Mouse (Mus musculus) intestine, embryonic 14.5 days (tissue): Measurements from ENCODE around the gene Ago4. TPM values are rescaled to one million over a fixed set of nuclear protein-coding genes. Genes with fewer than 3 reads are reported as not detected.

Experiments used
- ATAC-seq: fragments of 200-750 bp; cut with Nextera tagmentation; replicated peaks from 2 replicates; pipeline ENCODE4 v1.8.0; 2017; ENCODE audit warnings: low read depth, moderate number of reproducible peaks, moderate TSS enrichment, moderate library complexity; ENCODE audit not compliant: low FRiP score, low TSS enrichment
- DNase-seq: peaks from one replicate; pipeline ENCODE4 v3.0.0-alpha.2; 2018; ENCODE audit warnings: low spot score
- H3K27ac ChIP-seq: fragments of 300-500 bp; sonication (generic); 2 replicates; pipeline ENCODE4 v1.5.1; 2014; ENCODE audit warnings: low read depth, mild to moderate bottlenecking, control low read depth
- H3K27me3 ChIP-seq: fragments of 300-500 bp; sonication (generic); replicated peaks from 2 replicates; pipeline ENCODE4 v1.6.1; 2014; ENCODE audit warnings: low read length, control low read depth; ENCODE audit not compliant: control insufficient read depth, insufficient read depth
- H3K36me3 ChIP-seq: fragments of 300-500 bp; sonication (generic); 2 replicates; pipeline ENCODE4 v1.6.1; 2014; ENCODE audit warnings: low read length, control low read depth; ENCODE audit not compliant: control insufficient read depth, insufficient read depth
- H3K4me1 ChIP-seq: fragments of 300-500 bp; sonication (generic); replicated peaks from 2 replicates; pipeline ENCODE4 v1.6.1; 2014; ENCODE audit warnings: low read length, control low read depth, mixed read lengths; ENCODE audit not compliant: control insufficient read depth, insufficient read depth
- H3K4me2 ChIP-seq: fragments of 300-500 bp; sonication (generic); 2 replicates; pipeline ENCODE4 v1.6.1; 2014; ENCODE audit warnings: low read length
- H3K4me3 ChIP-seq: fragments of 300-500 bp; sonication (generic); 2 replicates; pipeline ENCODE4 v1.5.1; 2014; ENCODE audit warnings: low read depth, low read length, control low read depth, mixed read lengths
- H3K9ac ChIP-seq: fragments of 300-500 bp; sonication (generic); 2 replicates; pipeline ENCODE4 v1.6.1; 2014; ENCODE audit warnings: mild to moderate bottlenecking, low read length
- H3K9me3 ChIP-seq: fragments of 300-500 bp; sonication (generic); 2 replicates; pipeline ENCODE4 v1.6.1; 2016; ENCODE audit warnings: low read length, control low read depth; ENCODE audit not compliant: control insufficient read depth
- WGBS: fragments of 180-500 bp; shearing (Covaris S2); extraction: QIAGEN DNeasy Blood & Tissue Kit; methylation state at CpG from one replicate; pipeline ENCODE4 v1.1.7; 2014; 5-methylcytosine and 5-hydroxymethylcytosine counted together
- polyA plus RNA-seq: library from polyadenylated mRNA; unstranded; fragments of >200 nt; fragmentation: Nextera tagmentation; extraction: Ambion mirVana; gene quantifications from 2 replicates; pipeline ENCODE4 v1.2.1, GENCODE M21; 2014

Ago4 gene
- polyA plus RNA-seq, 1 experiment from 2014 or later: 1.4 TPM

- ATAC-seq: no peak
These were observed 60.2 kb downstream of the Ago4 start for GRCm38 (mm10) chr4:126473031-126473430.

GRCm38 (mm10) chr4:126469334-126469733, 63.9 kb downstream of the Ago4 start:
- H3K4me3 ChIP-seq: no peak overlapping the region
- H3K36me3 ChIP-seq: no peaks in the 10 kb centered on the region
- H3K4me1 ChIP-seq: peaks cover 33% of the 10 kb centered on the region
- 52% methylated on average over 1 of the region's 1 CpGs for WGBS
- DNase-seq (no peak), ATAC-seq (no peak)
- no peak overlapping the region for H3K9ac ChIP-seq
- H3K9me3 ChIP-seq: no peaks in the 10 kb centered on the region
- peak overlapping the region; percentile 64 for H3K4me2 ChIP-seq
- no peaks in the 10 kb centered on the region for H3K27me3 ChIP-seq
- H3K27ac ChIP-seq: no peak overlapping the region

More at GRCm38 (mm10) chr4:126473031-126473430, 60.2 kb downstream of the Ago4 start:
- DNase-seq: peak; percentile 55
- no peak overlapping the region for H3K4me2 ChIP-seq
- no peaks in the 10 kb centered on the region for H3K36me3 ChIP-seq
- no peak overlapping the region for H3K9ac ChIP-seq
- WGBS: 44% methylated on average over 5 of the region's 5 CpGs
- H3K4me1 ChIP-seq: peaks cover 3% of the 10 kb centered on the region; the same call in 1 of the 2 replicates
- H3K9me3 ChIP-seq: no peaks in the 10 kb centered on the region
- no peaks in the 10 kb centered on the region for H3K27me3 ChIP-seq
- H3K27ac ChIP-seq: no peak overlapping the region
- H3K4me3 ChIP-seq: no peak overlapping the region

DNA sequence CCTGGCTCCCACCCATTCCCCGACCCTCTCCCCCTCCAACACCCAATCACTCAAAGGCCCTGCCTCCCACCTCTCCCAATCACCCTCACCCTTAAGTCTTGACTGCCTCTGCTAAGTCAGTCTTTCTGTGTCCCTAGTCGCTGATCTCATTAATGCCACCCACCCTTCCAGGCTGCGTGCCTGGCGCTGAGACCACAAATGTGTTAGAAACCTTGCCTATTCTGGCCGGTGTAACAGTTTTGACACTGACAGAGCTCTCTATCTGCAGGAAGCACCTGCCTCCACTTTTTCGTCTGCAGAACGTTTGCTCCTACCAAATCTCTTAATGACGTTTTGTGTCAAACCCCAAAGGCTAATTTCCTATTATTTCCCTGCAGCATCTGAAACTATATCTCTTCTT, 64.3 kb downstream of the Ago4 start:
- no peaks in the 10 kb centered on the region for H3K36me3 ChIP-seq
- no peak for ATAC-seq
- no peak overlapping the region for H3K27ac ChIP-seq
- H3K4me3 ChIP-seq: peak overlapping the region; percentile 91; the same call in 1 of the 2 replicates
- no peak overlapping the region for H3K9ac ChIP-seq
- 8% methylated on average over 8 of the region's 8 CpGs for WGBS
- H3K4me1 ChIP-seq: peaks cover 36% of the 10 kb centered on the region
- peak overlapping the region; percentile 64 for H3K4me2 ChIP-seq
- H3K9me3 ChIP-seq: no peaks in the 10 kb centered on the region
- no peak for DNase-seq
- no peaks in the 10 kb centered on the region for H3K27me3 ChIP-seq

DNA sequence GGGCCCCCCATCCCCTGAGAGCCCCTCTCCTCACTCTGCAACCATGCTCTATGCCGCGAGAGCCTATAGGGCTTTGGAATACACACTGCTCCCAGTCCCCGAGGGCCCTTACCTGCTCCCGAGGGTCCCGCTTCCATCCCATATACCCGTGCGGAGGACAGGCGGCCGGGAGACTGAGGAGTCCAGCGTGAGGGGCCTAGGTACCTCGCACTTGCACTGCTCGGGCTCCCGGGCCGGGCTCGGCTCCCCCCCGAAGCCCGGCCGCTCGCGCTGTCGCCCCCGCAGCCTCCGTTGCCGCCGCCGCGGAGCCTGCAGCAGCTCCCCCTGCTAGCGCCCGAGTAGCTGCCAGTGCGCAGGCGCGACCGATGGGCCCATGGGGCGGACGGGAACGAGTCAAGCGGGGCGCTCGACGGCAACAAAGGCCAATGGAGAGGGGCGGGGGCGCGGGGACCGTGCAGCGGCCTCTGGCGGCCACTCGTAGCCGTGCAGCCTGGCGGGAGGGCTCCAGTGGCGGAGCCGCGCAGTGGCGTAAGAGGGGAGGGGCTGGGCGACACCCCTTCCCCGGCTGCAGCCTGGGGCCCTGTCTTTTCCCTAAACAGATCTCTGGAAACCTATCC, 64.9 kb downstream of the Ago4 start, which contains the start of gene Ago1:
TSS of gene Ago1 (minus strand) at position 299 of the 617 bp plus-strand sequence.
- under 1% methylated on average over 55 of the region's 55 CpGs for WGBS
- ATAC-seq: peak; percentile 88

DNA sequence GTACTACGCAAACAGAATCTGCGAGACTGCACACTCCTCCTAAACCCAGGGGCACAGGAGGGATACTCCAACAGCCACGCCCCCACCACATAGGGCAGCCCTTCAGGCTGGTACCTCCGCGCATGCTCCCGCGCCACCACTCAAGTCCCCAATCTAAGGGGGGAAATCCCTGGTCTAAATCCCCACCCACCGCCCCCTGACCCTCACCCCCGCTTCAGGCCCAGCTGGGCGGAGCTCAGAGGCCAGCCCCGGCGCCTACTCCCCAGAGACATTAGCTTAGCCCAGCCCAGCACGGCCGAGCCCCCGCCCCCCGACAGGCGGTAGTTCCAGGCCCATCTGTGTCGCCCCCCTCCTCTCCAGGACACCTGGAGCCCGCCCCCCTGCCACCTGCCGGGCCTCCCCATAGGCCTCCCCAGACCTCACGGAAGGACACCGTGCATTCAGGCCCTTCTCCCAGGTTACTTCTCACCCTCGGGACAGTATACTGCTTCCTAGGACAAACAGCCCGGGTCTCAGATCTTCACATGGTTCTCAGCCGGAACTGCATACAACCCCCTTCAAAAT, 65.5 kb downstream of the Ago4 start:
- Histone ChIP-seq H3K9ac (peak overlapping the region; percentile 91), H3K36me3 (no peaks in the 10 kb centered on the region), H3K4me3 (peak overlapping the region; percentile 91), H3K27ac (peak overlapping the region; percentile 80), H3K4me2 (peak overlapping the region; percentile 64), H3K27me3 (no peaks in the 10 kb centered on the region), H3K4me1 (peaks cover 36% of the 10 kb centered on the region), H3K9me3 (no peaks in the 10 kb centered on the region)
- ATAC-seq: peak; percentile 71
- no peak for DNase-seq
- 3% methylated on average over 24 of the region's 25 CpGs for WGBS

More for the DNA sequence above, 64.9 kb downstream of the Ago4 start, which contains the start of gene Ago1:
- Histone ChIP-seq H3K4me1 (peaks cover 36% of the 10 kb centered on the region), H3K36me3 (no peaks in the 10 kb centered on the region), H3K9me3 (no peaks in the 10 kb centered on the region), H3K4me2 (peak within 1 kb of the TSS; percentile 64), H3K4me3 (peak within 1 kb of the TSS; percentile 91), H3K27ac (peak within 1 kb of the TSS; percentile 80), H3K9ac (peak within 1 kb of the TSS; percentile 91), H3K27me3 (no peaks in the 10 kb centered on the region)
- peak; percentile 96 for DNase-seq

DNA sequence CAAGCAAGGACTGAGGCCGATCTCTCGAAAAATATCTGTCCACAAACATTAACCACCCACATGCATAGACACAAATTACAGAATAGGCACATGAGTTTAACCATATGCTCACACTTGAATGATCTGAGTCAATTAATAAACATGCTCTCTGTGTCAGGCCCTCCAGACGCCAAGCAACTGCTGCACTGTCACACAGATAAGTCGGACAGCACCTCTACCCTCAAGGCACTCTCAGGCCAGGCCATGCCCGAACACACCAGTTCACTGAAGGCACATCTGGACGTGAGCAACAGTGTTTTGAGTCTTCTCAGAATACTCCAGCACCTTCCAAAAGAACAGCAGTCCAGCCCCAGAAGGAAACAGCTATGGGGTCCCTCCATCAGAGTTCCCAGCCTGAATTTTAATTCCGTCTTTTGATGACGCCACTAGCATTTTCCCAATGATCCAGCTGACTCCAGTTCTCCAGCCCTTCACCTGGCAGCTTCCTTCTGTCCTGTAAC, 67.0 kb downstream of the Ago4 start:
- ATAC-seq: no peak
- H3K27ac ChIP-seq: 0 out of 2 replicates have a peak overlapping the region, but pooled peaks have one; percentile 20
- no peak overlapping the region for H3K9ac ChIP-seq
- no peaks in the 10 kb centered on the region for H3K9me3 ChIP-seq
- 33% methylated on average over 8 of the region's 8 CpGs for WGBS
- peaks cover 36% of the 10 kb centered on the region for H3K4me1 ChIP-seq
- no peak for DNase-seq
- H3K27me3 ChIP-seq: no peaks in the 10 kb centered on the region
- peak overlapping the region; percentile 28 for H3K4me2 ChIP-seq
- H3K4me3 ChIP-seq: no peak overlapping the region
- no peaks in the 10 kb centered on the region for H3K36me3 ChIP-seq

DNA sequence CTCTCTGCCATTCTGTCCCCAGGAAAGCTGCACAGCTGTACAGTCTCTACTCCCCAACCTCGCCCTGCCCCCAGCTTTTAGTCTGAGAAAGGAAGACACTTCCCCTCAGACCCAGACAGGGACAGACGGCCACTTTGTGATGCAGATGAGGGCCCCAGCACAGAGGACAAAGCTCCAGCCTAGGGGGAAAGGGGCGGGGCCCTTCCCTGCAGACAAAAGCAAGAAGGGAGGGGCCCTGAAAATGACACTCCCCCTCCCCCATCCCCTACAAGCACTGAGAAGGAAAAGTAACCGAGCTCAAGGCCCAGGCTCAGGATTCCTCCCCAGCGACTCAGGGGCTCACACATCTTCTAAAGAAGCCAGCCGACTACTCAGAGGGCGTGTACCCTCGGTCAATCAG, 67.4 kb downstream of the Ago4 start:
- Histone ChIP-seq H3K27ac (0 out of 2 replicates have a peak overlapping the region, but pooled peaks have one; percentile 20), H3K9ac (no peak overlapping the region), H3K9me3 (no peaks in the 10 kb centered on the region), H3K4me3 (no peak overlapping the region), H3K4me2 (peak overlapping the region; percentile 28), H3K4me1 (peaks cover 36% of the 10 kb centered on the region), H3K36me3 (no peaks in the 10 kb centered on the region), H3K27me3 (no peaks in the 10 kb centered on the region)
- WGBS: 13% methylated on average over 8 of the region's 8 CpGs
- DNase-seq (peak; percentile 63), ATAC-seq (no peak)

DNA sequence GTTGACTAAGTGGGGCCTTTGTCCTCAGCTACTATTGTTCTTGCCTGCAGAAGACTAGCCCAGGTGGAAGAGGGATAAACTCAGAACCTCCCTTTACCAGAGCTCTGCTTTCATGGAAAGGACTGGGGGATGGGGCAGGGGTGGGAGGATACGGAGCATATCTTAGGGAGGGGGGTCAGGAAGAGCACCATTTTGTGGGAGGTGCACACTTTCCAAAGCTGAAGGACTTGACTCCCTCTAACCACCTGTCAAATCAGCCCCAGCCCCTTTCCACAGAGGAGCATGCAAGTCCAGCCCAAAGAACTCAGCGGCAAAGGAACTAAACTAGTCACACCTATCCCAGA, 68.4 kb downstream of the Ago4 start:
- DNase-seq (no peak), ATAC-seq (no peak)
- H3K4me3 ChIP-seq: no peak overlapping the region
- H3K27me3 ChIP-seq: no peaks in the 10 kb centered on the region
- H3K4me2 ChIP-seq: no peak overlapping the region
- no peak overlapping the region for H3K27ac ChIP-seq
- peaks cover 36% of the 10 kb centered on the region for H3K4me1 ChIP-seq
- H3K9ac ChIP-seq: no peak overlapping the region
- H3K36me3 ChIP-seq: peaks cover 1% of the 10 kb centered on the region
- no peaks in the 10 kb centered on the region for H3K9me3 ChIP-seq
- WGBS: 22% methylated on average over 2 of the region's 2 CpGs
